10 mouse cellular contexts compared by ENCODE assay signal in the genomic region with DNA sequence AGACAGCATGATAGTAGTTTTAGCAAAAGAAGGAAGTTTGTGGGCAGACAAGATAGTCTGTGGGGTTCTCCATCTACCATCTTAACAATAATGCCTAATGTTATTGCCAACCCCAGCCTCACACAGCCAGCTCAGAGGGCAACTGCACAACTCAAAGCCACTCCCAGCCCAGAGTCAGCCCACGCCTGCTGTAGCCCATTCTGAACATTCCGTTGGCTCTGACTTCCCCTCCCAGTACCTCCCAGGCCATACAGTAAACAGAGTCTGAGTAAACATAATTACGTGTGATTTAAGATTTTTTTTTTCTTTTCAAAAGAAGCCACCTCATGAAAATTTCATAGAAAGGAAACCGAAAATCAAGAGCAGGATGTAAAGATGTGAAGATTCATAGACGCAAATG.
DNase-seq lines count a peak whose midpoint lies in the region; ATAC-seq and TF ChIP-seq lines count a peak whose summit lies in the region.
"Had no signal": no experiment of that assay in that cellular context is flagged by ENCODE, and none has a peak within 500 bp of the region (broad histone marks: within the 10 kb centered on the region; RNA-seq: fewer than 3 reads in every experiment).

No protein-coding gene starts in this region.

- WGBS in kidney, embryonic 15.5 days, result 48% methylated on average over 5 of the region's 5 CpGs
- WGBS in forebrain, embryonic 12.5 days, result 73% methylated on average over 5 of the region's 5 CpGs
- 72% methylated on average over 5 of the region's 5 CpGs for WGBS in heart, adult 2 months

- intact Hi-C loops in heart, adult 2 months (cut with DNase I), result no loop called here

- no peak overlapping the region for H3K27ac ChIP-seq in kidney, embryonic 15.5 days
- H3K27ac ChIP-seq in forebrain, embryonic 12.5 days, result no peak overlapping the region
- no peak overlapping the region for H3K27ac ChIP-seq in layer of hippocampus, adult 2 months
- no peak overlapping the region for H3K27ac ChIP-seq in heart, adult 2 months

- no peak overlapping the region for H3K9ac ChIP-seq in kidney, embryonic 15.5 days
- no peak overlapping the region for H3K9ac ChIP-seq in forebrain, embryonic 12.5 days
- no peak overlapping the region for H3K9ac ChIP-seq in heart, adult 2 months (ENCODE audit: low read depth, low read length)

- no peaks in the 10 kb centered on the region for H3K9me3 ChIP-seq in kidney, embryonic 15.5 days (replicated peaks)
- no peaks in the 10 kb centered on the region for H3K9me3 ChIP-seq in forebrain, embryonic 12.5 days

- no peak overlapping the region for H3K4me2 ChIP-seq in kidney, embryonic 15.5 days
- H3K4me2 ChIP-seq in forebrain, embryonic 12.5 days, result no peak overlapping the region

- H3K79me2 ChIP-seq in heart, adult 2 months (replicated peaks; ENCODE audit: control insufficient read depth, insufficient read depth, low read length), result no peaks in the 10 kb centered on the region

- H3K36me3 ChIP-seq in kidney, embryonic 15.5 days, result no peaks in the 10 kb centered on the region
- H3K36me3 ChIP-seq in forebrain, embryonic 12.5 days (replicated peaks), result no peaks in the 10 kb centered on the region
- no peaks in the 10 kb centered on the region for H3K36me3 ChIP-seq in heart, adult 2 months (ENCODE audit: control insufficient read depth, insufficient read depth, low read length)

- TF ChIP-seq CTCF in layer of hippocampus, adult 2 months (conservative IDR thresholded peaks at IDR 0.05), result no peak
- no peak for TF ChIP-seq CTCF in heart, adult 2 months (IDR thresholded peaks at IDR 0.05)

- H3K4me3 ChIP-seq in kidney, embryonic 15.5 days (replicated peaks), result no peak overlapping the region
- no peak overlapping the region for H3K4me3 ChIP-seq in forebrain, embryonic 12.5 days (replicated peaks)
- no peak overlapping the region for H3K4me3 ChIP-seq in layer of hippocampus, adult 2 months
- no peak overlapping the region for H3K4me3 ChIP-seq in heart, adult 2 months

- no peaks in the 10 kb centered on the region for H3K27me3 ChIP-seq in kidney, embryonic 15.5 days
- H3K27me3 ChIP-seq in forebrain, embryonic 12.5 days, result 0 out of 2 replicates have a peak, but pooled peaks cover 7% of the 10 kb centered on the region
- H3K27me3 ChIP-seq in heart, adult 2 months (ENCODE audit: control insufficient read depth, insufficient read depth, low read length), result no peaks in the 10 kb centered on the region

- peaks cover 36% of the 10 kb centered on the region for H3K4me1 ChIP-seq in kidney, embryonic 15.5 days
- H3K4me1 ChIP-seq in forebrain, embryonic 12.5 days, result peaks cover 12% of the 10 kb centered on the region
- peaks cover 7% of the 10 kb centered on the region for H3K4me1 ChIP-seq in heart, adult 2 months (ENCODE audit: control insufficient read depth, insufficient read depth, low read length)

- TF ChIP-seq EP300 in heart, adult 2 months (IDR thresholded peaks at IDR 0.05; ENCODE audit: insufficient read depth, low read depth, low read length), result no peak

- no peak for ATAC-seq in kidney, embryonic 15.5 days (replicated peaks; ENCODE audit: low FRiP score)
- peak; percentile 94 for ATAC-seq in inflammation-experienced regulatory T-cells, adult 6 months
- ATAC-seq in megakaryocyte progenitor cell, adult 5-6 weeks (replicated peaks; ENCODE audit: poor library complexity), result peak; percentile 62
- ATAC-seq in forebrain, embryonic 12.5 days (ENCODE audit: low FRiP score), result no peak

- DNase-seq in kidney, postnatal 10 days, result peak; percentile 34
- DNase-seq in CD4-positive helper T cell, adult 2 months (ENCODE audit: low read depth, low spot score), result peak; percentile 88
- no peak for DNase-seq in layer of hippocampus, adult 2 months (ENCODE audit: low spot score in 2 of 2)
- no peak for DNase-seq in heart, adult 2 months
- DNase-seq: cerebellum, adult 2 months; heart, adult 18-20 months had no signal

- no peak for TF ChIP-seq POLR2A in heart, adult 2 months (IDR thresholded peaks at IDR 0.05; ENCODE audit: insufficient read depth, low read depth, low read length)

Comparison
In these comparisons a context has a peak if more than half of its experiments do, and no peak if none do; other contexts are left out.
1. DNase-seq: peak in kidney, postnatal 10 days (single experiment) and CD4-positive helper T cell, adult 2 months (single experiment); none in layer of hippocampus, adult 2 months (0 of 2) and heart, adult 2 months (0 of 2).
2. ATAC-seq: peak in inflammation-experienced regulatory T-cells, adult 6 months (single experiment) and megakaryocyte progenitor cell, adult 5-6 weeks (single experiment); none in kidney, embryonic 15.5 days (single experiment) and forebrain, embryonic 12.5 days (single experiment).